Mouse (Mus musculus) cerebellum, postnatal 4 days (tissue): ENCODE data around the gene Cd93.

Experiments used
- DNase-seq, 2 experiments: peaks; one replicate each; pipeline ENCODE4 v3.0.0; 2022; ENCODE audit warnings: low spot score in 2 of 2, mixed read lengths in 1 of 2

The Cd93 gene

DNA sequence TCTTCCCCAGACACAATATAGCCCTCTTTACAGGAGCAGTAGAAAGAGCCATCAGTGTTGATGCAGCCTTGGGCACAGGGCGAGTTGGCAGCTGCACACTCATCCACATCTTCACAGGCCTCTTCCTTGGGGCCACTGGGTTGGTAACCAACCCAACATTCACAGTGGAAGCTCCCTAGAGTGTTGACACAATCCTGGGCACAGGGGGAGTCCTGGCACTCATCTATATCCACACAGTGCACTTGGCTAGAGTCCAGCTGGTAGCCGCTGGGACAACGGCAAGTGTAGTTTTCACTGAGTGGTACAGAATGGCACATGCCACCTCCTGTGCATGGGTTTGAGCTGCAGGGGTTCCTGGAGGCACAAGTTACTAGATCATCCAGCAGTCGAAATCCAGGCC is 1.2 kb downstream of the Cd93 start:
- DNase-seq = peak in 1 of 2 experiments; percentile 21

DNA sequence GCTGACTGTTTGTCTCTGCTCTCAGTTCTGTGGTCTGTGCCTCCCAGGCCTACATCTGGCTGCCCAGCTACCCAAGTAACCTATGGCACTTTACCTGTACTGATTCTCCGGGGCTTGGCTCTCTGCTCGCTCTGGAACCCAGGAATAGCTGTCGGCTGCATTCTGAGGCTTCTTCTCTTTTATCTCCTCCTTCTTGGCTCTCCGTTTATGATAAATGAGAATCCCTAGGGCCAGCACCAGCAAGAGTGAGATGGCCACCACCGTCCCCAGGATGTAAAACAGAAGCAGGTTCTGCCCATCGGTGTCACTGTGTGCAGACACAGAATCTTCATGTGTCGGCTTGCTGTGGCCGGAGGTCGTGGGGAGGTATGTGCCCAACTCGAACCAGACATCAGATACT is 1.9 kb downstream of the Cd93 start:
- no peak for DNase-seq

DNA sequence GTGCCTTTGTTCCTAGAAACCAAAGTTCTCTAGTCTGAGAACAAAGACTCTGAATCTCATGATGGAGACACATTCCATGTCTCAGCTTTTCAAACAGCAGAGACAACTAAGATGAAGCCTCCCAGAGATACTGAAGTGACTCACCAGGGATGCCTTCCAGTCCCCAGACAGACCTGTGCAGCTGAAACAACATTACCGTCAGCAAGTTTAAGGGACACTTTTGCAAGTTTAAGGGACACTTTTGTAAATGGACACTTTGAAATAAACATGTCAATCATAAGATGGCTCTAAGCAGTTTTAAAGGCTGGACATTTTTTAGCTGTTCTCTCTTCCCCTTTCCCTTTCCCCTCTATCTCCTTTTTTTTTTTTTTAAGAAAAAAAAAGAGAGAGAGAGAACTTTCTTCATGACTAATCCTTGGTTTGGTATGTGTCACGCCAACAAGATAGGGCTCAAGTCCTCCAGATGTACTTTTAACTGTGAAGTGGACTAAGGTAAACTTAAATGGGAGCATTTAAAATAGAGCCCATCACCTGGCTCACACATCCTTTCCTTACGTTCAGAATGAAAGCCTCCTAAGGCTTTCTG is 3.6 kb downstream of the Cd93 start:
- DNase-seq = no peak

DNA sequence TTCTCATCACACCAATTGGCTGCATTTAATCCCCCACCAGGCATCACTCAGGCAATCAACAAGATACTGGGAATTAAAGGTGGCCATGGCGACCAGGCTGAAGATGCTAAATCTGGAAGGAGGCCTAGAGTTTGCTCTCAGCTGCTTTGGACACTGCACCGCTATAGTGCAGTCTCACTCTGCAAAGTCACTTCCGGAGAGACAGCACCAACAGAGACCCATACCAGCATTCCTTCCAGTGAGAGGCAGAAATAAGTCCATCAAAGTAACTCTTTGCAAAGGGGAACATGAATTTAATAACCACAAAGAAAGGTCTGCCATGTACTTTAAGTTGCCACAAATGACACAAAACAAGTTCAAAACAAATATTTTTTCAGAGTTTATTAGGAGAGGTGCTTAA is 7.1 kb downstream of the Cd93 start:
- no peak for DNase-seq

DNA sequence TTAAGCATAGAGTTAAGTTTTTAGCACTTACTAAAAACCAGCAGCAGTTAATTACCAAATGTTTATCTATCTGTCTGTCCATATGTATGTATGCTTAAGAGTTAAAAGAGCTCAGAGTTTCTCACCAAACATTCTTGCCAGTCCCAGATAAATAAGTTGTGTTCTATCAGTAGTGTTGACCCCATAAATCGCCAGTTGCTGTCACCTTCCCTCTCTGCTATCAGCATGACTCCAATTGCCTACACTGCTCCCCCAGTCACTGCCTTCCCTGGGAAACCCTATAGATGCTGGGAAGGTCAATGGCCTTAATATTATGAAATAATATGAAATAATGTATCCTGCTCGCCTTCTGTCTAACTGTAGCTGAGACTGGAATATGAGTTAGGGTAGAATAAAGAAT is 11.0 kb downstream of the Cd93 start:
- DNase-seq = no peak

DNA sequence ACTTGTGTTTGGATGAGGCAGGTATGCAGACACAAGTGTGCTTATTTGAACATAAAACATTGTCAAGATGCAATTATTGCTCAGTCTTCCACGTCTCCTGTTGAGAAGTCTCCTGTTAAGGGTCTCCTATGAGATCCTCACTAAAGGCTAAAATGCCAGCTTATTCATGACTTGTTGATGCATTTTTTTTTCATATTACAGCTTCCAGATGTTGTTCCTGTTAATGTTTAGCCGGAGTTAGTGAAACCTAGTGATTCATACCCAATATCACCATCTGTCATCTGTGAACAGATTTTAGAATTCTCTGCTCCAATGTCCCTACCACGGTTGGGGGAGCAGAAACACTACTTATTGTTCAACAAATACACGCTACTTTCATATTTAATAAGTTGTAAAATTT is 12.4 kb downstream of the Cd93 start:
- DNase-seq = no peak

DNA sequence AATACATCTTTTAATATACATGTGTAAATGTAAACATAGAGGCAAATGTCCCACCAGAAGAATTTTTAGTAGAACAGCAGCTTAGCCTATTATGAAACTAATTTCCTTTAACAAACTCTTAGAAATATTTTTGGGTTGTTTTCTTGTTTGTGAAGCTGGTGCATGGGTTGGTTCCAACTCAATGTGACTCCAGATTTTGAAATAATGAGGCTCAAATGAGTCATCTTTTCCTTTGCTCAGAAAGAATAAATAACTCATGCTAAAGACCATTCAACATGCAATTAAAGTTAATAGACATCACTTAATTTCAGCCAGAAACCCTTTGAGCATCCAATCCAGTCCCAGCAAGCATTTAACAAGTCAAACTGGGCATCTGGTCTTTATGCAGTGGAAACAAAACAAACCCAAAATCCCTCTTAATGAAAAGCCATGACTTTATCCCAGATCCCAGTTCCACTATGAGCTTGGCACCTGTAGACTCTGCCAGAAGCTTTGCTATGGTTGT is 14.3 kb downstream of the Cd93 start:
- no peak for DNase-seq

DNA sequence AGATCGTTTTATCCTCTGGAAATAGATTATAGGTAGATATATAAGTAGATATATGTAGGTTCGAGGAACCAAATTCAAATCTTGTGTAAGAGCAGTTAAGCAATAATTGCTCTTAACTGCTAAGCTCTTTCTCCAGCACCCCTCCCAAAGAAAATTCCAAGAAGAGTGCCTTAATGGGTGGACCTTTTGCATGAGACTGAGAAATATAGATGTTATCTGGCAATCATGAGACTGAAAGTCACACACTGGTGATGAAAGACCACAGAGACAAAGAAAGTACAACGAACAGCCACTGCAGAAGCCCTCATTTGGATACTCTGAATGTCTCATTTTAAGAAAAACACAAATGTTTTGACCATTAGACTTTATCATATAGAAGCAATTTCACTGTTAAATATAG is 14.8 kb downstream of the Cd93 start:
- no peak for DNase-seq

DNA sequence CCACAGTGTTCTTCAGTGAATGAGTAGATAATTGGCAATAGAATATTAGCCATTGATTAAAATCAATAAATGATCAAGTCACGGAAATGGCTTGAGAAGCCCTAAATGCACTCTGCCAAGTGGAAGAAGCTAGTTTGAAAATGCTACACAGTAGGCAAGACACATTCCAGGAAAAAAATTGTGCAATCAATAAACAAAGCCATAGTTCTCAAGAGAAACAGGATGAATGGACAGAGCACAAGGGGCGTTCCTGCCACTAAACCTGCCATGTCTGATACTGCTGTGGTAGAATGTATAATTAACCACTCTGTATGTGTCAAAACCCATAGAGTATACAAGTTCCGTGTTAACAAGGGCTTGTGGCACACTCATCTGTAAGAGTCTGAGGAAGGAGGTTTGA is 15.8 kb downstream of the Cd93 start:
- no peak for DNase-seq

DNA sequence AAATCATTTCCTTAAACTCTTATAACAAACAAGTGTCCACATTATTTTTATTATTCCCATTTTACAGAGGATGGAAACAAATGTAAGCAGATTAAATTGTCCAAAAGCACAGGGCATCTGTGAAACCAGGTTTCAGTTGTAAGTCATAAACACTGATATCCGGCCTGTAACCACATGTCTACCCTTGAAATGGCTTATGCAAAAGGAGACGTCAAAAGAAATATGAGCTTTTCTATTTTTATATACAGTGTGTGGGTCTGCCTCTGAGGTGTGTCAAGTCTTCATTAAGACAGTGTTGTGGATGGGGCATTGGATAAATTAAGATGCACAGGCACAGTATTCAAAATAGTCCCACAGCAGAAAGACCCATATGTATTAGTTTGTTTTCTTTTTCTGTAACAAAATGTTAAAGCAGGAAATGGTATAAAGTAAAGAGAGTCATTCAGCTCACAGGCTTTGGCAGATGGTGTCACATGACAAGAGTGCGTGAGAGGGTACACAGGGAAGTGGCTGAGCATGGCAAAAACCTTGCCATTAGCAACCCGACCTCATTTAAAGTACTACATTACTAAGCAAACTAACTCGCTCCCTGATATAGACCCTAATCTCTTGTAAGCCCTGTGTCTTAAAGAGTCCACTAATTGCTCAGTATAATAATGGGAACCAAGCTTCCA is 17.5 kb downstream of the Cd93 start:
- DNase-seq = no peak

DNA sequence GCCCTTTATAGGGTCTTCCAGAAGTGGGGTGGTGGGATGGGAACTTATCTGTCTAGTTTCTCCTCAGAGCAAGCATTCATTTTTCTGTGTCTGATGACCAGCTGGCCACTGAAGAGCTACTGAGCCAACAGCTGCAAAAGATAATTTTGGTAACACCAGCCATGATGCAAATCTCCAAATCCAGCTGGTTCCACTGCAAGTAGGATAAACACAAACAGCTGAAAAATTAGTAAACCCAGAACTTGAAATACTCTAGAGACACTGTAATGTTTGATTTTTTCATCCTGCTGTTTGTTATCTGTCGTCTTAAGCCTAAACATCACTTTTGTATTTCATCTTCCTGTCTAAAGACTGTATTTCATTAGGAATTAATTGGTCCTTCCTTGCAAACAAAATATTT is 21.7 kb downstream of the Cd93 start:
- DNase-seq = no peak

DNA sequence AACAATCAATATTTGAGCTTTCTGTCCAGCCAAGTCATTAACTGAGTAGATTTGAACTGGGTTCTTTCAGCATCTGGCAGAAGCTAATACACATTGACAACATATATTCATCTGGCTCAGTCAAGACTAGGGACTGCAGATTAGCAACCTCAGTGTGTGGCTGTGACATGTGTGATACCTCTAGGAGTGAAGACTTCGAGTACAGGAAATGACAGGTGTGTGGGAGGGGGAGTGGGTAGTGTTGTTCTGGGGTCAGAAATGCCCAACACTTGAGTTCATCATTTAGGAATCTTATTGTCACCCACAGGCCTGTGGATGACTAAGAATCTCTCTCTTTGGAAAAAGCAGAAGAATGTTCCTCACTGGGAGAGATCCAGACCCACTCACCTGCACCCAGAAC is 22.3 kb downstream of the Cd93 start:
- no peak for DNase-seq

DNA sequence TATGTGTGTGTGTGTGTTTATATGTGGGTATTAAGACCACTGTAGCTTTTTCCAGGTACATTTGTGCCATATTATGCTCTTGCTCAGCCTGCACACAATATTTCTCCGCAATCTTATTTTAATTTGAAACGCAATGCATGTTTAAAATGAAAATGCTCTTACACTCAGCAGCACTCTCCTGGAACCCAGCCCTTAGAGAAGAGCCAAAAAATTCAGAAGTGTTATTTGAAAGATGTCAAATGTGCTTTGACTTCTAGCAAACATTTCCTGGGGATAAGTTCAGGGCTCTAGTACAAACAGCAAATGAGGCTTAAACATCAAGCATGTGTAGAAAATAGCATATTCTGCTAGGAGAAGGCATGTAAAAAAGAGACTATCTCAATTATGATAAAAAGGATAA is 23.6 kb downstream of the Cd93 start:
- DNase-seq = no peak

DNA sequence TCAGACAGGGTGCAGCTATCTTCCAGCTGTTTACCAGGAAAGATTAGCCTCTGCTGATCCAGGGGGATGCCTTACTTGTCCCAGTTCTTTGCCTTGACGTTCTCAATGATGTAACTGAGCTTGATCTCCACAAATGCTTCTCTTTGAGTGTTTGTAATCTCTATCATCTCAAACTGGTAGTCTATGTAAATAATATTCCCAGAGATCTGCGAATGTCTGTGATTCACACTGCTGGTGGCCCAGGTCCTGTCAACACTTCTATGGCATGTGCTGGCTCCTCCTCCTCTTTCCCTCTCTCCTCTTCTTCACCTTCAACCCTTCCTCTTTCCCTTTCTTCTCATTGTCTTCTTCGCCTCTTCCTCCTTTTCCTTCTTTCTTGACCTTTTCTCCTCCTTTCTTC is 24.2 kb downstream of the Cd93 start:
- no peak for DNase-seq

DNA sequence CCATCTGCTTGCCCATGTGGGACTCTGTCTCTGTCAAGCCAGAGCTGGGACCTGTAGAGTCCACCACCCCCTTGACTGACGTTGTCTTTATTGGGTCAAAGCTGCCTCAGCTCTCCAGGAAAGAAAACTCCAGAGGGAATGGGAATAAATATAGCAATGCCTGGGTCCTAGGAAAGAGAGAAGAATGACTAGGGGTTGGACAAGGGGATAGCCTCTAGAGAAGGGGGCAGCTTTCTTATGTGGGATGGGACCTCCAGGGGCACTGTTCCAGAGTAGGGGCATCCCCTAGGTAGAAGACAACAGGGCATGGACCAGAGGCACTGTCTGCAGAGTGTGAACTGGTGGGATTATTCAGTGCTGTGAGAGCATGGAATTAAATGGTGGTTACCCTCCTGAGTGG is 33.5 kb downstream of the Cd93 start:
- DNase-seq = no peak

DNA sequence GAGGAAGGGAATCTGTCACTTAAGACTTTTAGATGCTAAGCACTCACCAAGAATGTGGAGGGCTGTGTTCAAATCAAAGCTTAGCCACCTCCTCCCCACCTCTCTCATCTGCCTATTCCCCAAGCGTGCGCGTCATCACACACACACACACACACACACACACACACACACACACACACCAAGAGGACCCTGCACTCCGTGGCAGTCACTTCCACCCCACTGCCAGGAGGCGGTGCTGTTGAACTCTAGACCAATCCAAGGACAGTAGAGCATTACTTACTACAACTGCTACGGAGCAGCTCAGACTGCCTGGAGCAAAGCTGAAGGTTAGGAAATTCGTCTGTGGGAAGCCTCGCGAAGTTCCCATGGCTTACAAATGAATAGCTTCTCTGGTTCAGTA is 34.2 kb downstream of the Cd93 start:
- peak; percentile 67 to 72 for DNase-seq

DNA sequence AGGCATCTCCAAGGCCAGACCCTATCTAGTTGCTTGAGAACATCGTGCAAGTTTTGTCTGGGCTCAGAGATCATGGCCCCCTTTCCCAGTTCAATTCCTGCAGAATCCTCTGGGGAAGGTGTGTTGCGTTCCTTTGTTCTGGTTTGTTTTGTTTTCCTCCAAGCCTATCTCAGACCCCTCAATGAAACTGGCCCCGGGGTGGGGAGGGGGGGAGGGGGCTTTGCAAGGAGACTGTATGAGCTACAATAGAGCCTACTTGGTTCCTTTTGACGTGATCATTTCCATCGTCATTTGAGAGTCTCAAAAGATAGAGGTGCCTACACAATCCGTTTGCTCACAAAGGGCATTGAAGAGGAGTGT is 34.6 kb downstream of the Cd93 start:
- no peak for DNase-seq

DNA sequence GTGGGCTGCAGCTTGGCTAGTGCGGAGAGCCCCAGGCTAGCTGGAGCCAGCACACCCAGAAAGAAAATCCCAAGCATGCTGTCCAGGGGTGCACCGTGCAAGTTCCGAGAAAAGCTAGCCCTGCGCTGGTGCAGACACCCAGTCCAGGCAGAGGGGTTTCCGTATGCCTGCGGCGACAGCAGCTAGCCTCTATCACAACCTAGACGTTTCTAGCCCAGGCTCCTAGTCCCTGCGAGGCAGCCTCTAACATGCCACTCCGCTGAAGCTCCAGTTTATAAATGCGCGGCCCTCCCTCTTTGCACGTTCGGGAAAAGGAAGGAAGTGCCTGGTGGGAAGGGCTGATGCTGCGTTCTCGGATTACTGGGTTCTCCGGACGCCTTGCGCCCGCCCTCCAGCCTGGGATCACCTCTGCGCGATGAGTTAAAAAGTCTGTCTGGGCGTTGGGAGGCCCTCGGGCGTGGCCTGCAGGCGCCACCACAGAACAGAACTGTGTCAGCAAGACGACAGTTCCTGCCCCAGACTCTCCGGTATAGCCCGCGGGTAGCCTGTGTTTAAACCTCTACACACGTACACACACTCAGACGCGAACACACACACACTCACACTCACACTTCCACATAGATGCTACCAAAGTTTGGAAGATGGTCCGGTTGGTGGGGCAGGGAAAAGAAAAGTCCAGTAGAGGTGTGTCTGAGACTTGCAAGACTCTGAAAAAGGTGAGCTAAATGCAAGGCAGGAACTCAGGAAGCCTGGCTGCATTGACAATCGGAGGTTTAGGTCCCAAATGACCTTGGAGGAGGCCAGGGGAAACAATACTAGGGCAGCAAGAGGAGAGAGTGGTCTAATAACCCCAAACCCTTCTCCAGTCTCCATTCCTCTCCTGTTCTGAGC is 35.2 kb downstream of the Cd93 start, which contains the start of gene Thbd:
Gene Thbd (minus strand): TSS at position 319 of the 891 bp plus-strand sequence.
- no peak for DNase-seq

DNA sequence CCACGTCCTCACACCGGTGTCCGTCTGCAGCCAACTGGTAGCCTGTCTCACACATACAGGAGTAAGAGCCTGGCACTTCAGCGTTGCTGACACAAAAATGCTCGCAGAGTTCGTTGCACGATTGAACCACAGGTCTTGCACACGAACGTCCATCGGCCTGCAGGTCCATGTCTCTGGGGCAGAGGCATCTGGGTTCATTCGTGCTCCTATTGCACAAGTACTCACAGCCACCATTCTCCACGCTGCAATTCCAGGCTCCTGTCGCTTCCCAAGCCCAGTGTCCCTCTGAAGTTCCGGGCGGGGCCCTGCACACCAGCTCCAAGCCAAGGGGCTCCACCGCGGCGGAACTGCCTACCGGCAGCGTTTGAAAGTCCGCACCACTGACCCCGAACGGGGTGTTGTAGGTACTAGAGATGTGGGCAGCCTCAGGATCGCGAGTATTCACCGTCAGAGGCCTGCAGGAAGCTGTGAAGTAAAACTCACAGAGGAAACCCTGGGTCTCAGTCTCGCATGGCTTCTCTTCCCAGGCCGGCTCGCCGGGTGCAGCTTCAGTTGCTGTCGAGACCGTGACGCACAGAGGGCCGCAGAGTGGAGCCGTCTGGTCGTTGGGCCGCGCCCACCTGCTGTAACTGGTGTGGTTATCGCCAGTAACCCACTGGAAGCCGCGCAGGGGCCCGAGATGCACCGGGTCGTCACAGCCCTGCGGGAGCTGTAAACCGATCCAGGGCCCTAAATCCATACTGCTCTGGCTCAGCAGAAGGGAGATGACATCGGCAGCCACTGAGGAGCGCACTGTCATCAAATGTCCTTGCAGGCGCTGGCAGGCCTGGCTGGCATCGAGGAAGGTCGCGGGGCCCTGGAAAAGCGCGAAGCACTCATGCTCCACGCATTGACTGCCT is 36.1 kb downstream of the Cd93 start:
- peak in 1 of 2 experiments; percentile 16 for DNase-seq

DNA sequence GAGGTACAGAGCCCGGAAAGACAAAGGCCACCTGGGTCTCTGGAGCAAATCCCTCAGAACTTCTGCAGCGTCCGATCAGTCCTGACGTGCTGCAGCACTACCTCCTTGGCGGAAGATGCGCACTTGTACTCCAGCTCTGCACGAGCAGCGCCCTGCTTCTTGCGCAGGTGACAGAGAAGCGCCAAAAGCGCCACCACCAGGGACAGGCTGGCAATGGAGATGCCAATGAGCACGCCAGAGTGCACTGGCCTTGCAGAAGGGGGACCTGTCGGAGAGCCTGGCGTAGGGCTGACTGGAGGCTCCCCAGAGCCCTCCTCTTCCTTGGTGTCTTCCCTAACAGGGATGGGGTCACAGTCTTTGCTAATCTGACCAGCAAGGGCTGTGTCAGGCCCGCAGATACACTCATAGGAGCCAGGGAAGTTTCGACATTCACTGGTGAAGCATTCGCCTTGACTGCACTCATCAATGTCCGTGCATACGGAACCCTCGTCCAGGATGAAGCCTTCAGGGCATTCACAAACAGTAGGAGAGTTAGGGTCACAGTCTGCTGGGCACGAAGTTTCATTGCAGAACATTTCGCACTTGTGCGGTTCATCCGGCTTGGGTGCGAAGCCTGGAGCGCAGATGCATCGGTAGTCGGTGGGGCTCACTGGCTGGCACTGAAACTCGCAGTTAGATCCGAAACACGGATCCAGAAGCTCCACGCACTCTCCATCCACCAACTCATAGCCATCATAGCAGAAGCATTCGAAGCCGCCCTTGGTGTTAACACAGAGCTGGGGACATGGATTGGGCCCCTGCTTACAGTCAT is 37.0 kb downstream of the Cd93 start:
- DNase-seq = peak in 1 of 2 experiments; percentile 25

DNA sequence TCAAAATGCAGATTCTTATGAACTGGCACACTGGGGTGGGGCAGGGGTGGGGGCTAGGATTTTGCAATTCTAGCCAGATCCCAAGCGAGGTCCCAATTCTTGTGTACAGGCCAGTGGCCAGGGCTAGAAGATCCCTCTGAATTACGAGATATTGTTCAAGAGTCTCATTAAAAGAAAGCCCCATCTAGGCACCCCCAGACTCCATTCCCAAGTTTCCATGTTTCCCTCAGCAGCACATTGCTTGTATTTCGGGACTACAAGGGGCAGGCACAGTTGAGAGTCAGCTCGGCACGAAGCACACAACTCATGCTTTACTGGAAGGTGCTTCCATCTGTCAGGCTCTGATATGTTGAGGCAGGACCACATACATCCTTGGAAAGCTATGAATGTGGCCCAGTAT is 38.5 kb downstream of the Cd93 start:
- no peak for DNase-seq
